Mouse (Mus musculus) lung, embryonic 16.5 days (tissue): ENCODE data around the gene Ube2r2. TPM values are rescaled to one million over a fixed set of nuclear protein-coding genes. Genes with fewer than 3 reads are reported as not detected.

Experiments
- ATAC-seq: fragments of 200-750 bp; cut with Nextera tagmentation; 2 replicates; pipeline ENCODE4 v1.8.0; 2017; ENCODE audit warnings: low read depth, mild to moderate bottlenecking, moderate library complexity
- H3K27ac ChIP-seq: fragments of 300-500 bp; sonication (generic); 2 replicates; pipeline ENCODE4 v1.5.1; 2014; ENCODE audit warnings: mild to moderate bottlenecking, control low read depth, low read length
- H3K27me3 ChIP-seq: fragments of 300-500 bp; sonication (generic); 2 replicates; pipeline ENCODE4 v1.6.1; 2014; ENCODE audit warnings: low read depth, low read length, mixed read lengths; ENCODE audit not compliant: control insufficient read depth, insufficient read depth
- H3K36me3 ChIP-seq: fragments of 300-500 bp; sonication (generic); 2 replicates; pipeline ENCODE4 v1.6.1; 2014; ENCODE audit warnings: low read length; ENCODE audit not compliant: control insufficient read depth, insufficient read depth
- H3K4me1 ChIP-seq: fragments of 300-500 bp; sonication (generic); replicated peaks from 2 replicates; pipeline ENCODE4 v1.6.1; 2014; ENCODE audit warnings: low read length, mixed read lengths; ENCODE audit not compliant: control insufficient read depth, insufficient read depth
- H3K4me2 ChIP-seq: fragments of 300-500 bp; sonication (generic); 2 replicates; pipeline ENCODE4 v1.6.1; 2014; ENCODE audit warnings: low read depth, low read length, control low read depth
- H3K4me3 ChIP-seq: fragments of 300-500 bp; sonication (generic); 2 replicates; pipeline ENCODE4 v1.5.1; 2014; ENCODE audit warnings: mild to moderate bottlenecking, low read length, control low read depth
- H3K9ac ChIP-seq: fragments of 300-500 bp; sonication (generic); 2 replicates; pipeline ENCODE4 v1.6.1; 2014; ENCODE audit warnings: low read length, control low read depth
- H3K9me3 ChIP-seq: fragments of 300-500 bp; sonication (generic); 2 replicates; pipeline ENCODE4 v1.6.1; 2016; ENCODE audit warnings: low read length; ENCODE audit not compliant: control insufficient read depth
- WGBS: fragments of 180-500 bp; shearing (Covaris S2); extraction: QIAGEN DNeasy Blood & Tissue Kit; methylation state at CpG from one replicate; pipeline ENCODE4 v1.1.7; 2014; 5-methylcytosine and 5-hydroxymethylcytosine counted together
- polyA plus RNA-seq: library from polyadenylated mRNA; unstranded; fragments of >200 nt; fragmentation: Nextera tagmentation; extraction: Ambion mirVana; gene quantifications from 2 replicates; pipeline ENCODE4 v1.2.1, GENCODE M21; 2015

Gene Ube2r2
- polyA plus RNA-seq, 1 experiment from 2014 or later = 72.9 TPM

GRCm38 (mm10) chr4:41096794-41097193 is 38.7 kb upstream of the Ube2r2 start:
- Histone ChIP-seq H3K9me3 (no peaks in the 10 kb centered on the region), H3K4me1 (peaks cover 24% of the 10 kb centered on the region), H3K27ac (no peak overlapping the region), H3K9ac (no peak overlapping the region), H3K27me3 (peaks cover 17% of the 10 kb centered on the region), H3K4me3 (no peak overlapping the region), H3K4me2 (no peak overlapping the region), H3K36me3 (no peaks in the 10 kb centered on the region)
- 69% methylated on average over 5 of the region's 5 CpGs for WGBS
- no peak for ATAC-seq

GRCm38 (mm10) chr4:41097381-41097780 is 38.2 kb upstream of the Ube2r2 start:
- H3K27me3 ChIP-seq = peaks cover 17% of the 10 kb centered on the region
- WGBS = 61% methylated on average over 13 of the region's 13 CpGs
- no peaks in the 10 kb centered on the region for H3K36me3 ChIP-seq
- peaks cover 24% of the 10 kb centered on the region for H3K4me1 ChIP-seq
- ATAC-seq = no peak
- no peak overlapping the region for H3K27ac ChIP-seq
- H3K9me3 ChIP-seq = no peaks in the 10 kb centered on the region
- H3K4me3 ChIP-seq = no peak overlapping the region
- H3K4me2 ChIP-seq = no peak overlapping the region
- no peak overlapping the region for H3K9ac ChIP-seq

GRCm38 (mm10) chr4:41097871-41098576 is 37.5 kb upstream of the Ube2r2 start, which contains the start of gene Aqp3:
TSS of gene Aqp3 (minus strand) at chr4:41098183.
- Histone ChIP-seq H3K27ac (no peak within 1 kb of the TSS), H3K9me3 (no peaks in the 10 kb centered on the region), H3K27me3 (peaks cover 17% of the 10 kb centered on the region), H3K36me3 (no peaks in the 10 kb centered on the region), H3K4me2 (peak within 1 kb of the TSS; percentile 86), H3K9ac (peak within 1 kb of the TSS; percentile 59), H3K4me3 (peak within 1 kb of the TSS; percentile 47), H3K4me1 (peaks cover 24% of the 10 kb centered on the region)
- under 1% methylated on average over 42 of the region's 42 CpGs for WGBS
- ATAC-seq = 0 out of 2 replicates have a peak, but pooled peaks have one; percentile 41

- ATAC-seq = no peak
- peaks cover 24% of the 10 kb centered on the region for H3K4me1 ChIP-seq
- WGBS = 12% methylated on average over 11 of the region's 11 CpGs
Measured at GRCm38 (mm10) chr4:41098577-41098951, 37.0 kb upstream of the Ube2r2 start.

GRCm38 (mm10) chr4:41100986-41101385 is 34.6 kb upstream of the Ube2r2 start:
- ATAC-seq = no peak
- H3K4me3 ChIP-seq = no peak overlapping the region

More at GRCm38 (mm10) chr4:41098577-41098951, 37.0 kb upstream of the Ube2r2 start:
- H3K9ac ChIP-seq = no peak overlapping the region; the same call in 1 of the 2 replicates
- H3K27ac ChIP-seq = no peak overlapping the region
- no peaks in the 10 kb centered on the region for H3K9me3 ChIP-seq
- H3K4me2 ChIP-seq = peak overlapping the region; percentile 86
- H3K36me3 ChIP-seq = no peaks in the 10 kb centered on the region
- peak overlapping the region; percentile 47 for H3K4me3 ChIP-seq
- peaks cover 17% of the 10 kb centered on the region for H3K27me3 ChIP-seq

GRCm38 (mm10) chr4:41102901-41103300 is 32.6 kb upstream of the Ube2r2 start:
- H3K4me1 ChIP-seq = peaks cover 8% of the 10 kb centered on the region
- no peak overlapping the region for H3K27ac ChIP-seq
- peaks cover 9% of the 10 kb centered on the region for H3K27me3 ChIP-seq
- no peak for ATAC-seq
- no peaks in the 10 kb centered on the region for H3K9me3 ChIP-seq
- H3K4me2 ChIP-seq = no peak overlapping the region
- H3K4me3 ChIP-seq = no peak overlapping the region
- no peak overlapping the region for H3K9ac ChIP-seq
- no peaks in the 10 kb centered on the region for H3K36me3 ChIP-seq

More at GRCm38 (mm10) chr4:41100986-41101385, 34.6 kb upstream of the Ube2r2 start:
- 69% methylated on average over 1 of the region's 1 CpGs for WGBS
- Histone ChIP-seq H3K9ac (no peak overlapping the region), H3K4me1 (peaks cover 17% of the 10 kb centered on the region), H3K27me3 (peaks cover 17% of the 10 kb centered on the region), H3K9me3 (no peaks in the 10 kb centered on the region), H3K36me3 (no peaks in the 10 kb centered on the region), H3K27ac (no peak overlapping the region), H3K4me2 (no peak overlapping the region)

GRCm38 (mm10) chr4:41107440-41107839 is 28.1 kb upstream of the Ube2r2 start:
- no peaks in the 10 kb centered on the region for H3K4me1 ChIP-seq
- H3K36me3 ChIP-seq = no peaks in the 10 kb centered on the region
- no peaks in the 10 kb centered on the region for H3K9me3 ChIP-seq
- H3K27ac ChIP-seq = no peak overlapping the region
- no peak for ATAC-seq
- H3K4me2 ChIP-seq = no peak overlapping the region
- 41% methylated on average over 4 of the region's 4 CpGs for WGBS
- H3K4me3 ChIP-seq = no peak overlapping the region
- H3K9ac ChIP-seq = no peak overlapping the region
- no peaks in the 10 kb centered on the region for H3K27me3 ChIP-seq

GRCm38 (mm10) chr4:41108717-41109425 is 26.7 kb upstream of the Ube2r2 start:
- ATAC-seq = no peak
- Histone ChIP-seq H3K36me3 (no peaks in the 10 kb centered on the region), H3K9ac (no peak overlapping the region), H3K4me3 (no peak overlapping the region), H3K4me1 (no peaks in the 10 kb centered on the region), H3K9me3 (no peaks in the 10 kb centered on the region), H3K4me2 (no peak overlapping the region), H3K27me3 (no peaks in the 10 kb centered on the region), H3K27ac (no peak overlapping the region)
- WGBS = 71% methylated on average over 10 of the region's 10 CpGs

- no peak for ATAC-seq
- H3K36me3 ChIP-seq = peaks cover 31% of the 10 kb centered on the region
- H3K4me2 ChIP-seq = no peak overlapping the region
- H3K27ac ChIP-seq = no peak overlapping the region
- no peaks in the 10 kb centered on the region for H3K9me3 ChIP-seq
- H3K27me3 ChIP-seq = no peaks in the 10 kb centered on the region
- H3K9ac ChIP-seq = no peak overlapping the region
- WGBS = 82% methylated on average over 9 of the region's 9 CpGs
- H3K4me1 ChIP-seq = no peaks in the 10 kb centered on the region
- H3K4me3 ChIP-seq = no peak overlapping the region
Measured at GRCm38 (mm10) chr4:41114358-41115070, 21.0 kb upstream of the Ube2r2 start.
